Mouse (Mus musculus) kidney, postnatal 0 days (tissue): ENCODE results near the gene Morc1. TPM values are rescaled to one million over a fixed set of nuclear protein-coding genes. Genes with fewer than 3 reads are reported as not detected.

Experiments used
- ATAC-seq: fragments of 200-750 bp; cut with Nextera tagmentation; replicated peaks from 2 replicates; pipeline ENCODE4 v1.8.0; 2017; ENCODE audit warnings: low read depth, moderate number of reproducible peaks, moderate TSS enrichment, moderate library complexity; ENCODE audit not compliant: low FRiP score
- DNase-seq: peaks from one replicate; pipeline ENCODE4 v3.0.0-alpha.2; 2016; ENCODE audit warnings: low spot score
- H3K27ac ChIP-seq: fragments of 300-500 bp; sonication (generic); 2 replicates; pipeline ENCODE4 v1.5.1; 2014; ENCODE audit warnings: mild to moderate bottlenecking
- H3K27me3 ChIP-seq: fragments of 300-500 bp; sonication (generic); 2 replicates; pipeline ENCODE4 v1.6.1; 2014; ENCODE audit warnings: low read length, mixed read lengths; ENCODE audit not compliant: insufficient read depth
- H3K36me3 ChIP-seq: fragments of 300-500 bp; sonication (generic); 2 replicates; pipeline ENCODE4 v1.6.1; 2014; ENCODE audit warnings: low read length, mixed read lengths; ENCODE audit not compliant: insufficient read depth
- H3K4me1 ChIP-seq: fragments of 300-500 bp; sonication (generic); replicated peaks from 2 replicates; pipeline ENCODE4 v1.6.1; 2014; ENCODE audit warnings: antibody characterized with exemption, low read length, mixed read lengths; ENCODE audit not compliant: insufficient read depth
- H3K4me2 ChIP-seq: fragments of 300-500 bp; sonication (generic); 2 replicates; pipeline ENCODE4 v1.6.1; 2014; ENCODE audit warnings: mild to moderate bottlenecking, low read length, moderate library complexity, mixed read lengths
- H3K4me3 ChIP-seq: fragments of 300-500 bp; sonication (generic); replicated peaks from 2 replicates; pipeline ENCODE4 v1.5.1; 2014; ENCODE audit warnings: low read depth, low read length
- H3K9ac ChIP-seq: fragments of 300-500 bp; sonication (generic); 2 replicates; pipeline ENCODE4 v1.6.1; 2014; ENCODE audit warnings: low read depth, low read length
- H3K9me3 ChIP-seq: fragments of 300-500 bp; sonication (generic); replicated peaks from 2 replicates; pipeline ENCODE4 v1.6.1; 2016; ENCODE audit warnings: low read length, inconsistent platforms, mixed read lengths
- CTCF ChIP-seq: IDR thresholded peaks from 2 replicates; pipeline ENCODE4 v1.5.1; 2016; ENCODE audit warnings: antibody characterized with exemption, low read depth, mild to moderate bottlenecking, moderate library complexity
- WGBS: fragments of 180-500 bp; shearing (Covaris S2); extraction: QIAGEN DNeasy Blood & Tissue Kit; methylation state at CpG from one replicate; pipeline ENCODE4 v1.1.7; 2014; 5-methylcytosine and 5-hydroxymethylcytosine counted together
- polyA plus RNA-seq: library from polyadenylated mRNA; unstranded; fragments of >200 nt; fragmentation: Nextera tagmentation; extraction: Ambion mirVana; gene quantifications from 2 replicates; pipeline ENCODE4 v1.2.1, GENCODE M21; 2015

Gene Morc1
- polyA plus RNA-seq, 1 experiment from 2014 or later = 0.08 TPM

- no peaks in the 10 kb centered on the region for H3K36me3 ChIP-seq
- no peaks in the 10 kb centered on the region for H3K9me3 ChIP-seq
- no peak overlapping the region for H3K27ac ChIP-seq
- no peak for TF ChIP-seq CTCF
- no peak for ATAC-seq
- no peaks in the 10 kb centered on the region for H3K27me3 ChIP-seq
- H3K4me3 ChIP-seq = no peak overlapping the region
- no peaks in the 10 kb centered on the region for H3K4me1 ChIP-seq
- no peak overlapping the region for H3K4me2 ChIP-seq
- DNase-seq = no peak
- WGBS = 73% methylated on average over 5 of the region's 5 CpGs
- H3K9ac ChIP-seq = no peak overlapping the region
Measured at GRCm38 (mm10) chr16:48677381-48677780, 246.3 kb downstream of the Morc1 start.

DNA sequence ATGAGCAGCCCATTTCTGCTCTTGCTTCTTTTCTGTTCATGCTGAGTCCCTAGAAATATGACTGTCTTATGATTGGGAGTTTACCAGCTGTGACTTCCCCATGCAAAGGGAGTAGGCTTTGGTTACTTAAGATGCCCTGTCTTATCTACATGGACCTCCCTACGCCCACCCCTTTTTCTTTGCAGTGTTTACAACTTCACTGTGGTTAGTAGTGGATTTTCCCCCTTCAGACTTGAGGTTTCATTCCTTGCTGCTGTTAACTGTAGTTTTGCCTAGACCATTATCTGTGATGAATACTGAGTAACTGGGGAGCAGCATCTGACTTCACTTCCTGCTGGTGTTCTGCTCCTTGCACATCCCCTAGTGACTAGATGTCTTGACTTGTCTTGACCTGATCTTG, 247.0 kb downstream of the Morc1 start:
- Histone ChIP-seq H3K9me3 (no peaks in the 10 kb centered on the region), H3K27ac (no peak overlapping the region), H3K9ac (no peak overlapping the region), H3K4me2 (no peak overlapping the region), H3K36me3 (no peaks in the 10 kb centered on the region), H3K4me3 (no peak overlapping the region), H3K4me1 (no peaks in the 10 kb centered on the region), H3K27me3 (no peaks in the 10 kb centered on the region)
- DNase-seq (no peak), ATAC-seq (no peak)
- TF ChIP-seq CTCF = no peak
- WGBS = 84% methylated on average over 1 of the region's 1 CpGs

Other genes starting within 250 kb of the Morc1 start
- 0.14 TPM in 1 of 2 replicates, not detected in the other for gene Dppa4, start 147.5 kb upstream of the Morc1 start, polyA plus RNA-seq
- not detected in 2 replicates for gene Dppa2, start 127.3 kb upstream of the Morc1 start, polyA plus RNA-seq
- gene Gm5485, start 18.8 kb upstream of the Morc1 start, polyA plus RNA-seq = 0.31 and 0.39 TPM in 2 replicates